Mouse (Mus musculus): Measurements from ENCODE around the gene Esp34. TPM values are rescaled to one million over a fixed set of nuclear protein-coding genes. Genes with fewer than 3 reads are reported as not detected.

Esp34 gene
- polyA plus RNA-seq (2016; fragmentation: Nextera tagmentation; extraction: Ambion mirVana), result not detected in 2 replicates

GRCm38 (mm10) chr17:38553892-38554291 is at the start of gene Esp34:
TSS of gene Esp34 (plus strand) at chr17:38554192.
- peaks cover 15% of the 10 kb centered on the region; the same call in 1 of the 2 replicates for H3K9me3 ChIP-seq
- WGBS, result 87% methylated on average over 1 of the region's 1 CpGs
- no peak within 1 kb of the TSS for H3K4me2 ChIP-seq (replicated peaks)
- no peaks in the 10 kb centered on the region for H3K4me1 ChIP-seq
- no peak within 1 kb of the TSS for H3K27ac ChIP-seq (replicated peaks)
- ATAC-seq (ENCODE audit: low FRiP score, low read depth), result no peak
- no peak within 1 kb of the TSS for H3K9ac ChIP-seq (replicated peaks)
- no peaks in the 10 kb centered on the region for H3K36me3 ChIP-seq
- no peaks in the 10 kb centered on the region for H3K27me3 ChIP-seq
- H3K4me3 ChIP-seq, result no peak within 1 kb of the TSS

DNA sequence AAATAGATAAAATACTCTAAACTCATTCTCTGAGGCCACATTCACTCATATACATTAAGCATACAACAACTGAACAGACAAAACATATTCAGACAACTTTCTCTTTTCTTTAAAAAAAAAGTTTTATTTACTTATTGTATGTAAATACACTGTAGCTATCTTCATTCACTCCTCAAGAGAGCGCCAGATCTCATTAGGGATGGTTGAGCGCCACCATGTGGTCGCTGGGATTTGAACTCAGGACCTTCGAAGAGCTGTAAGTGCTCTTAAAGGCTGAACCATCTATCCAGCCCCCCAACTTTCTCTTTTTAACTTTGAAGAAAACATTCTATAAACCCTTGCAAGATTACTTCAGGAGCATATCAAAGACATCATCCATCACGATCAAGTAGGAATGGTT is 8.5 kb downstream of the Esp34 start:
- Histone ChIP-seq H3K27me3 (no peaks in the 10 kb centered on the region), H3K9me3 (peaks cover 9% of the 10 kb centered on the region; the same call in 1 of the 2 replicates), H3K27ac (replicated peaks) (no peak overlapping the region), H3K4me1 (no peaks in the 10 kb centered on the region), H3K9ac (replicated peaks) (no peak overlapping the region), H3K4me2 (replicated peaks) (no peak overlapping the region), H3K4me3 (no peak overlapping the region), H3K36me3 (no peaks in the 10 kb centered on the region)
- 76% methylated on average over 5 of the region's 5 CpGs for WGBS
- ATAC-seq (ENCODE audit: low FRiP score, low read depth), result no peak

Other genes starting within 250 kb of the Esp34 start
- gene Olfr137, start 246.6 kb upstream of the Esp34 start, polyA plus RNA-seq (2016; fragmentation: Nextera tagmentation; extraction: Ambion mirVana), result not detected in 2 replicates
- not detected in 2 replicates for gene Olfr136, start 224.4 kb upstream of the Esp34 start, polyA plus RNA-seq (2016; fragmentation: Nextera tagmentation; extraction: Ambion mirVana)
- not detected in 2 replicates for gene Esp36, start 134.0 kb upstream of the Esp34 start, polyA plus RNA-seq (2016; fragmentation: Nextera tagmentation; extraction: Ambion mirVana)
- not detected in 2 replicates for gene Esp31, start 85.3 kb downstream of the Esp34 start, polyA plus RNA-seq (2016; fragmentation: Nextera tagmentation; extraction: Ambion mirVana)

Measured in midbrain, embryonic 12.5 days (tissue).